ENCODE assay signal across 9 mouse cellular contexts in the genomic region with DNA sequence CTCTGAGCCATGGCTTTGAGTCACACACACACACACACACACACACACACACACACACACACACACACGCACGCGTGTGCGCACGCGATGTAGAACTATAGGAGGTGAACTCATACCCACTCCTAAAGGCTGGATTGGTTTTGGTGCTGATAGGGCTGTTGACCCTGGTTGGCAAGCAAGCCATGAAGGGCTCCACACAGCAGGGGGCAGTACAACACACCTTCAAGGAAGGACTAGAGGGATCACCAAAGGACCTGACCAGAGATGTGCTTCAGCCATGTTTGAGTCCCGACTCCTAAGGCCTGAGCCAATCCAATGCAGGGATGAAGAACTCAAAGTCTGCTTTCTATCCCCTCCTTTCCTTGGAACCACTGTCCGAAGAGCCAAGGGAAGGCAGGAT. TPM values are rescaled to one million over a fixed set of nuclear protein-coding genes. Genes with fewer than 3 reads are reported as not detected.
A peak's percentile ranks its signal among the peaks of the same experiment; 100 is the strongest.
DNase-seq lines count a peak whose midpoint lies in the region; ATAC-seq and TF ChIP-seq lines count a peak whose summit lies in the region.
"Had no signal": no experiment of that assay in that cellular context is flagged by ENCODE, and none has a peak within 500 bp of the region (broad histone marks: within the 10 kb centered on the region; RNA-seq: fewer than 3 reads in every experiment).

No protein-coding gene starts in this region.

- peaks cover 3% of the 10 kb centered on the region for H3K4me1 ChIP-seq in cortical plate, adult 2 months (ENCODE audit: control insufficient read depth, insufficient read depth, low read length)
- H3K4me1 ChIP-seq in limb, embryonic 11.5 days (ENCODE audit: control insufficient read depth, insufficient read depth, low read length) = peaks cover 26% of the 10 kb centered on the region
- peaks cover 36% of the 10 kb centered on the region; the same call in 1 of the 2 replicates for H3K4me1 ChIP-seq in spleen, adult 2 months (ENCODE audit: control insufficient read depth, insufficient read depth, insufficient read length)

- 95% methylated on average over 8 of the region's 8 CpGs for WGBS in limb, embryonic 11.5 days
- WGBS in spleen, adult 2 months = 90% methylated on average over 8 of the region's 8 CpGs

- no peak overlapping the region for H3K9ac ChIP-seq in limb, embryonic 11.5 days (ENCODE audit: low read length)

- H3K36me3 ChIP-seq in limb, embryonic 11.5 days (ENCODE audit: control insufficient read depth, insufficient read depth, low read length) = no peaks in the 10 kb centered on the region
- H3K36me3 ChIP-seq in spleen, adult 2 months (ENCODE audit: control insufficient read depth, insufficient read depth, low read length) = peaks cover 2% of the 10 kb centered on the region; the same call in 1 of the 2 replicates

- no peak overlapping the region for H3K4me2 ChIP-seq in limb, embryonic 11.5 days (ENCODE audit: low read depth, severe bottlenecking)

- no peak for TF ChIP-seq POLR2A in cortical plate, adult 2 months (IDR thresholded peaks at IDR 0.05; ENCODE audit: extremely low read depth, insufficient read depth, low read length)
- TF ChIP-seq POLR2A in spleen, adult 2 months (IDR thresholded peaks at IDR 0.05; ENCODE audit: low read depth, low read length) = no peak

- H3K27me3 ChIP-seq in limb, embryonic 11.5 days (ENCODE audit: control insufficient read depth, insufficient read depth, low read length) = no peaks in the 10 kb centered on the region
- no peaks in the 10 kb centered on the region for H3K27me3 ChIP-seq in spleen, adult 2 months (ENCODE audit: control insufficient read depth, insufficient read depth, low read length)

- TF ChIP-seq CTCF in cortical plate, adult 2 months (IDR thresholded peaks at IDR 0.05; ENCODE audit: extremely low read depth, insufficient read depth, low read length) = peak; percentile 19; the same call in 1 of the 2 replicates
- peak; percentile 3; the same call in 1 of the 2 replicates for TF ChIP-seq CTCF in spleen, adult 2 months (IDR thresholded peaks at IDR 0.05; ENCODE audit: extremely low read depth, insufficient read depth, insufficient read length, insufficient replicate concordance)

- no peak for ATAC-seq in limb, embryonic 11.5 days (ENCODE audit: insufficient number of reproducible peaks, low FRiP score, low TSS enrichment, low read depth)

- no peak overlapping the region for H3K27ac ChIP-seq in cortical plate, adult 2 months (ENCODE audit: insufficient read depth, low read length)
- H3K27ac ChIP-seq in limb, embryonic 11.5 days (replicated peaks; ENCODE audit: low read depth, low read length) = peak overlapping the region; percentile 91
- peak overlapping the region; percentile 88 for H3K27ac ChIP-seq in spleen, adult 2 months (ENCODE audit: insufficient read depth, low read length)

- peak; percentile 52 for DNase-seq in kidney, adult 9 months
- no peak for DNase-seq in kidney, postnatal 14 days
- no peak for DNase-seq in limb, embryonic 11.5 days (ENCODE audit: low spot score)
- DNase-seq in spleen, adult 2 months (ENCODE audit: low read depth in 1 of 2, low spot score in 2 of 2) = peak in 1 of 2 experiments; percentile 66
- no peak for DNase-seq in right cerebral cortex, adult 2 months (ENCODE audit: low spot score in 2 of 2)
- no peak for DNase-seq in layer of hippocampus, adult 8-10 months (ENCODE audit: low spot score in 2 of 2)
- DNase-seq in left cerebral cortex, postnatal 10 days (ENCODE audit: extremely low spot score in 1 of 2, low spot score in 2 of 2) = no peak

- intact Hi-C loops in left cerebral cortex, postnatal 10 days (cut with DNase I) = no loop called here

- H3K4me3 ChIP-seq in cortical plate, adult 2 months (ENCODE audit: insufficient read depth, low read length) = no peak overlapping the region
- H3K4me3 ChIP-seq in limb, embryonic 11.5 days (ENCODE audit: low read depth, low read length) = no peak overlapping the region
- H3K4me3 ChIP-seq in spleen, adult 2 months (ENCODE audit: extremely low read depth, insufficient read depth, insufficient read length) = no peak overlapping the region
- H3K4me3 ChIP-seq: myocyte had no signal

- H3K9me3 ChIP-seq in limb, embryonic 11.5 days (ENCODE audit: control insufficient read depth, low read length) = no peaks in the 10 kb centered on the region

RNA-seq across cellular contexts. Expression of gene Zfp36l1, which starts 16.7 kb away (rescaled TPM):
- polyA plus RNA-seq in cortical plate, adult 2 months (2012; rRNA removed) = 21.8 and 23.3 TPM in 2 replicates
- 140 and 149 TPM in 2 replicates for polyA plus RNA-seq in limb, embryonic 11.5 days (2014; fragmentation: Nextera tagmentation; extraction: Ambion mirVana)
- 251 and 372 TPM in 2 replicates for polyA plus RNA-seq in spleen, adult 2 months (2012; rRNA removed)
- 10 to 100 TPM; 35.0 to 47.6 (median 42.9) TPM for total RNA-seq in layer of hippocampus, adult 8-10 months (2022)
- 10 to 100 TPM; 36.4 to 46.9 TPM for total RNA-seq in left cerebral cortex, postnatal 10 days (2021)
